Mouse (Mus musculus) layer of hippocampus, postnatal 10 days (tissue): Measurements from ENCODE around the gene Vmo1. TPM values are rescaled to one million over a fixed set of nuclear protein-coding genes. Genes with fewer than 3 reads are reported as not detected.
"Not testable (repeated sequence)": the region's sequence is repeated elsewhere in the genome, so short reads cannot be mapped to it uniquely, and the experiment has no call there.

Source experiments
- DNase-seq, 2 experiments: peaks; one replicate each; pipeline ENCODE4 v3.0.0; 2021; ENCODE audit warnings: low spot score in 2 of 2
- total RNA-seq, 2 experiments: library from RNA; stranded (reverse); gene quantifications; 2 replicates each; pipeline ENCODE4 v1.2.3; 2021

Gene Vmo1
- total RNA-seq, 2 experiments from 2014 or later, result not detected

GRCm38 (mm10) chr11:70520178-70520769 lies 5.9 kb upstream of the Vmo1 start:
- peak; percentile 30 to 48 for DNase-seq

- no peak for DNase-seq
These were observed 4.5 kb upstream of the Vmo1 start, which contains the start of gene Gltpd2 for GRCm38 (mm10) chr11:70518923-70519322. Gene Gltpd2 (plus strand): TSS chr11:70519196.

DNA sequence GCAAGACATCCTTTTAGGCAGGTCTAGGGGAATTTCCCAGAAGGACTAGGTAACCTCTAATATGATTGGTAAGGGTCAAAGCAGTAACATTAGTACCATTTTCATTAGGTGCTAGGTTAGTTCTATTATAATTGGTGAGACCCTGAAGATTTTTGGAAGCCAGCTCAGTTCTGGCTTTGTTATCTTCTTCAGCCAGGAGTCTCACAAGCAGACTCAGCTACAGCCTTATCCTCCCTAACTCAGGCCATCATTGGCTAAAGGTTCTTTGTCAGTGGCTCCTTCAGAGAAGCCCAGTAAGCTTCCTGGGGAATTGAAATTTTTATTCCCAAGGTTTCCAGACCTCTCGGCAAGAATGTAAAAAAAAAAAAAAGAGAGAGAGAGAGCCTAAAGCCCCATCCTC lies 4.0 kb upstream of the Vmo1 start:
- DNase-seq, result no peak

DNA sequence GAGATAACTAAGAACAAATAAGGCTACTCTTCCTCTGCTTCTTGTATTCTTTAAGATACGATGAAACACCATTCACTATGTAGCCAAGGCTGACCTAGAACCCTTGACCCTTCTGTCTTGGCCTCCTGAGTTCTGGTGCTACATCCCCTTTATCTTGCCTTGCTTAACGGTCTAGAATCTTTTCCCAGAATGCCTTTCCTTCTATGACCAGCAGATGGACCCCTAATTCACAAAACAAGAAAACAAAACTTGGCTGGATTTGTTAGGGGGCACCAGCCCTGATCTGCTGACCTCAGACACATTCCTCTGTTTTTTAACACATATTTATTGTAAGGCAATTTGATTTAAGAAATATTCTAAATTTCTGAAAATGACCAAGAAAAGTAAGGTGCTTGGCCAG lies 1.9 kb upstream of the Vmo1 start:
- peak; percentile 16 to 41 for DNase-seq

GRCm38 (mm10) chr11:70513520-70513919 lies 896 bp downstream of the Vmo1 start:
- no peak for DNase-seq

DNA sequence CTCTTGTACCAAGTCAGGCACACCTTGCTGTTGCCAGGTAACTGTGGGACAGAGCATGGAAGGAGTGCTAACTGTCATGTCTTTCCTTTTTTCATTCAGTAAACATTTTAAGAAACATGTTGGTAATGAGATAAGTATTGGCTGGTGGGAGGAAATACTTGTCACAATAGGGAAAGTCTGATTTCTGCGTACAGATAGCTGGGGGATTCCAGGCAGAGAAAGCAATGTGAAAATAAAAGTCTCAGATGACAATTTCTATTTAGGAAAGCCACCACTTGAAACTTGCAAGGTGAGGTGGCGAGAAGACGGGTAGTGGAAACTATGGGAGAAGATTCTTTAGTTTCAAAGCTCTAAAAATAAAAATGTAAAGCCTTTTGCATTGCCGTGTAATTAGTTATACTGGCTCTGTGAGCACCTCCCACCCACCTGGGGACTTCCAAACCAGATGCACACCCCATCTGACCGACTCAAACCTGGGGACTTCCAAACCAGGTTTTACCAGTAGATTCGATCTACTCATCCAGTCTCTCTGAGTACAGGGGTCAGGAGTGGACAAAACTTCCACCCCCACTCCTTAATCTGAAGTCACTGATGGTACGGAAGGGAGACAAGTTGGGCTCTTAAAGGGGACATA lies 1.6 kb downstream of the Vmo1 start:
- no peak for DNase-seq

DNA sequence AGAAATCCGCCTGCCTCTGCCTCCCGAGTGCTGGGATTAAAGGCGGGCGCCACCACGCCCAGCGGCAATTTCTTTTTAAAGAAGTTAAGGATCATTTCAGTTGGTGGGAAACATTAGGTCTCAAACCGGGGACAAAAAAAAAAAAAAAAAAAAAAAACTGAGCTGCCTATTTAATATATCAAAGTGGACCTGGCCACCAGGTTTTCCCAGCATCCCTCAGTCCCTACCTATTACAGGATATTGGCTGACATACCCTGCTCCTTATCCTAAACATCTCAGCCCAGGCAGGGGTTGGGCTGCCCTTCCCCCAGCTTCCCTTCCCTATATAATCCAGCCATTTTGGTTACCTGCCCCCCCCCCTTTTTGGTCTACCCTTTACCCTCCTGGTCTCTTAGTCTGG lies 2.6 kb downstream of the Vmo1 start:
- no peak for DNase-seq

DNA sequence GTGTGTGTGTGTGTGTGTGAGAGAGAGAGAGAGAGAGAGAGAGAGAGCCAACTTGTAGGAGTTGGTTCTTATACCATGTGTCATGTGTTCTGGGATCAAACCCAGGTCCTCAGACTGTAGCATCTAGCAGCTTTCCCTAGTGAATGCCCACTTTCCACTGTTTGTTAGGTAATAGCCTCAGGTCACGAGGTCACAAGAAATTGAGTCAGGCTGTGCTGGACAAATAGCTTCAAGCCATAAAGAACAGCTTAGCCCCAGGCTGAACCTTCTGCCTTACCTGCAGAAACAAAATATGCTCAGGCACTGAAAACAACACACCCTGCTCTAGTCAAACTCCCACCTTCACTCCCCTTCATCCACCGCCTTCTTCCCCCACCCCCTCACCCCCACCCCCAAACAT lies 3.2 kb downstream of the Vmo1 start:
- no peak for DNase-seq

DNA sequence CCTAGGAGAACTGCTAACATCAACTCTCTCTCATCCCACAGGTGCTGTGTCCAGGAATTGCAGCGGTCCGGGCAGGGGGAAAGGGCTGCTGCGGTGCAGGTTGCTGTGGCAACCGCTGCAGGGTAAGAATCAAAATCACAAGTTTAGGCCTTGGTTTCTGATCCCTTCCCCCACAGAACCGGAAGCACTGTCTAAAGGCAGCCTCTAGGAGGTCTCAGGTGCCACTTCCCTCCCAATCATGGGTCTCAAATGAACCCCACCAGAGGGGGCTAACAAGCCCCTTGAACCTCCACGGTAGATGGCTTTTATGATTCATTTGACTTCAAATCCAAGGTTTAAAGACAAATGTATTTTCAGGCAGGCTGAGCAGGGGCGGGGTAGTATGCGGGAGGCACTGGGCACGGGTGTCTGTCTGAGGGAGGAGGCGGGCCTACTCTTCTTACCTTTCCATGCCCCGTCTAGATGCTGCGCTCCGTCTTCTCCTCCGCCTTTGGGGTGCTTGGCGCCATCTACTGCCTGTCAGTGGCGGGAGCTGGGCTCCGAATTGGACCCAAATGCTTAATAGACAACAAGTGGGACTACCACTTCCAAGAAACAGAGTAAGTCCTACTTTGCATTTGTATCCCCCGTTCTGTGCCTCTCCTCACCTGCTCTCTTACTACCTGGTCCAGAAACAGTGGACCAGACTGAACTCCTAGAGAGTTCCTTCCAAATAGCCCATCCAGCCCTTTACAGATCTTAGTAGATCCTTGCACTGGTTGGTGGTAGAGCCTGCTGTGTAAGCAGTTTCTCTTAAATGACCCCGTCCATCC lies 4.5 kb downstream of the Vmo1 start:
- DNase-seq, result peak; percentile 35 to 50

- DNase-seq, result no peak
These were observed 7.4 kb downstream of the Vmo1 start for GRCm38 (mm10) chr11:70506962-70507515.

GRCm38 (mm10) chr11:70506385-70506784 lies 8.0 kb downstream of the Vmo1 start:
- DNase-seq, result peak; percentile 70 to 77

- DNase-seq, result no peak
These were observed 9.4 kb downstream of the Vmo1 start, which contains the start of gene Tm4sf5 for GRCm38 (mm10) chr11:70504970-70505369. Gene Tm4sf5 (plus strand): TSS chr11:70505244.

GRCm38 (mm10) chr11:70502018-70502417 lies 12.4 kb downstream of the Vmo1 start:
- no peak for DNase-seq

DNA sequence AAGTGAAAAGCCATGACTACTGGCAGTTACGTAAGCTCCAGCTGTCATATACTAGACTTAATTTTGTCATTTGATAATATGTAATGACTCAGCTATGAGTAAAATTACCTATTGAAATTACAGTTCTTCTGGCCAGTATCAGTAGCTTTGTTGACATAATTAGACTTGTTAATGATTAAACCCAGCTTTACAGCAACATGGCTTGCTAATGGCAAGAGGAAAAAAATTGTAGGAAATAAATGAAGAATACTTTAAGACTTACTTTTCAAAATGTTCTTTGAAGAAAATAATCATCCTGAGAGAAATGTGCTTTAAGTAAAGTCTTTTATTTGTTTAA lies 14.0 kb downstream of the Vmo1 start:
- DNase-seq, result no peak

- DNase-seq, result no peak
These were observed 14.6 kb downstream of the Vmo1 start for GRCm38 (mm10) chr11:70499566-70500475.

DNA sequence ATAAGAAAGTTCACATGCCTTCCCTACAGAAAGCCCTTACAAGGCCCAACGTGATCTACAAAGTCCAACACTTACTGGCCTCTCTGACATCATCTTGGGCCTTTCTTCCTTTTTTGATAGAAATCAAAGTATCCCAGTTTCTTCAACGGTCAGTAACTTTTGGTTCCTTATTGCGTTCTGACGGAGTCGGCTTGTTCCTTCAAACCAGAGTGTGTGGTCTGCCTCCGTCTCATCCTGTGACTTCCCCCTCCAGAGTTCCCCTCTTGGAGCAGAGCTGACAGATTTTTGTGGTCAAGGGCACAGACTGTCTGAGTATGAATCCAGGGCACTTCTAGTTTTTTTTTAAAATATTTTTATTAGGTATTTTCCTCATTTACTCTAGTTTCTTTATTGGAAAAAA lies 24.7 kb downstream of the Vmo1 start:
- DNase-seq, result no peak

DNA sequence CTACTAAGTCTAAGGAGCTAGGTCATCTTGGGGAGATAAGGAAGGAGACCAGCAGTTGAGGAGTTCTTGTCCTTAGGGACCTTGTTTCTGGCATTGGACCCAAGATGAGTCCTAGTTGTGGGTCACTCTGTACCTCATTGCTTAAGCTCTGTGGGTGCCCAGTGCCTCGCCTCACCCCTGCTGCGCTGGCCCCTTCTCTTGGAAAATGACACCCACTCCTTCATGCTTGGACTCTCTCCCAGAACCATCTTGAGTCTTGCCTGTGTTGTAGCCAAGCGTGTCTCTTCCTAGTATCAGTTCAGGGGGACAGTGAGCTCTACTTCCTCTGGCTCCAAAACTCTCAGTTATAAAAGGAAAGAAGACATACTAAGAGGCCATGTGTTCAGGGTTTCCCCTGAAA lies 25.3 kb downstream of the Vmo1 start:
- DNase-seq, result no peak

- DNase-seq, result no peak
These were observed 26.6 kb downstream of the Vmo1 start for GRCm38 (mm10) chr11:70487816-70488215.

DNA sequence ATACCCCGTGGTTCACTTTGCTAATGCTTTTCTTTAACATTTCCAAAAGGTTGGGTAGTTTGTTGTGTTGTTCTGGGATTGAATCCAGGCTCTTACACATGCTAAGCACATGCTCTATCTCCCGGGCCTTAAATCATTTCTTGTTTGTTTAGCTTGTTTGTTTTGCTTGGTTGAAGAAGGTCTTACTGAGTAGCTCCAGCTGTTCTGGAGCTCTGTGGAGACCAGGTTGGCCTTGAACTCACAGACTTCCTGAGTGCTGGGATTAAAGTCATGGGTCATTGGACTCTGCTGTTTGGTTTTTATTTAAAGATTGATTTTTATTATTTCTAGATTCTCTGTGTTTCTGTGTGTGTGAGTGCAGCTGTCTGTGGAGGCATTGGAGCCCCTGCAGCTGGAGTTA lies 28.9 kb downstream of the Vmo1 start:
- DNase-seq, result no peak

DNA sequence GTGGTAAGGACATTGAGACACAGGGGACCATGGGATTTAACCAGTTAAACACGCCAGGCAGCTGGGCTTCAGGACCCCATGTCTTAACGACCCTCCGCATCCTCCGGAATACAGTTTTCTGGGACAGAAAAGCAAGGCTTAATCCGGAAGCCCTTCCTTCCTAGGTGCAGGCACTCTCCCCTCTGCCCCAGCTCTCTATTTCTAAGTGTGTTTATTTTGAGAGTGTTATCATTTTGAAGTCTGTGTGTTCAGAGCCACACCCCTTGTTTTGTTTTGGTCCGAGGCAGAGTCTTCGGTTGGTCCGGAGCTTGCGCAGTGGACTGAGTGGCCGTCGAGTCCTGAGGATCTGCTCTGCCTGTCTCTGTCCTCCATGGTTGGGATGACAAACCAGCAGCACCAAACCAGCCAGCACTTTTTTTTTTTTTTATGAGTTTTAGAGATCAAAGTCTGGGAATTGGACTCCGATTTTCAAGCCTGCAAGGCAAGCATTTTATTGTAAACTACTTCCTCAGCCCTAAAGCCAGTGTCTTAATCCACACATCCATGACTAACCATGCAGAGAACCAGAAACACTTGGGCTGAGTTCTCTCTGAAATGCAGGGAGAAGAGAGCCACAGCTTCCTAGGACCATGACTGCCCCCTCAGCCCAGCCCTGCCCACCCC lies 39.4 kb downstream of the Vmo1 start:
- DNase-seq, result no peak

DNA sequence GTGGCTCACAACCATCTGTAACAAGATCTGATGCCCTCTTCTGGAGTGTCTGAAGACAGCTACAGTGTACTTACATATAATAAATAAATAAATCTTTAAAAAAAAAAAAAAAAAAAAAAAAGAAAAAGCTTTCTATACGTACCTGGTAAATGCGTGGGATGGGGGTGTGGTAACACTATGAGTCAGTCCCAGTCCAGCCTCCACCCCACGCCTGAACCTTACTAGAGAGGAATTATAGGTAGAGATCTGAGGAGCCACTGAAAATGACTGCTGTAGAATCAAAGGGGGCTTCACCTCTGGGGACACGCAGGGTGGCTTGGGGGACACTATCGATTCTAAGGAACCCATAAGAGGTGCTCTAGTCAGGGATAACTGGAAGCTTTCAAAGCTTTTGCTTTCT lies 41.1 kb downstream of the Vmo1 start:
- not testable (repeated sequence) for DNase-seq
